Mouse (Mus musculus) left cerebral cortex, adult 9 months (tissue): ENCODE results near the gene Gm44503.

Source experiments
- DNase-seq, 2 experiments: peaks; one replicate each; pipeline ENCODE4 v3.0.0; 2022; ENCODE audit warnings: low spot score in 2 of 2

Gm44503 gene

GRCm38 (mm10) chr9:72974734-72975133, 16.1 kb downstream of the Gm44503 start:
- DNase-seq = no peak

- no peak for DNase-seq
Observed at GRCm38 (mm10) chr9:72975242-72975641, 16.6 kb downstream of the Gm44503 start.

GRCm38 (mm10) chr9:72983066-72983465, 24.4 kb downstream of the Gm44503 start:
- no peak for DNase-seq

- DNase-seq = peak; percentile 96 to 99
Observed at GRCm38 (mm10) chr9:72985250-72986220, 26.9 kb downstream of the Gm44503 start, which contains the start of the genes Ccpg1os and Ccpg1. Gene Ccpg1os, minus strand, starts transcription at chr9:72985382. Gene Ccpg1, plus strand, starts transcription at chr9:72985429.

GRCm38 (mm10) chr9:72987703-72988102, 29.1 kb downstream of the Gm44503 start:
- DNase-seq = no peak

- no peak for DNase-seq
Observed at GRCm38 (mm10) chr9:72988706-72989105, 30.1 kb downstream of the Gm44503 start.

GRCm38 (mm10) chr9:72991420-72991819, 32.8 kb downstream of the Gm44503 start:
- DNase-seq = no peak

- no peak for DNase-seq
Observed at GRCm38 (mm10) chr9:72992576-72992975, 33.9 kb downstream of the Gm44503 start.

- no peak for DNase-seq
Observed at GRCm38 (mm10) chr9:72996167-72996566, 37.5 kb downstream of the Gm44503 start.

- DNase-seq = no peak
Observed at GRCm38 (mm10) chr9:72996806-72997205, 38.2 kb downstream of the Gm44503 start.

- DNase-seq = no peak
Observed at GRCm38 (mm10) chr9:73000487-73000886, 41.8 kb downstream of the Gm44503 start.

- DNase-seq = no peak
Observed at GRCm38 (mm10) chr9:73001314-73002011, 42.8 kb downstream of the Gm44503 start.

- no peak for DNase-seq
Observed at GRCm38 (mm10) chr9:73002177-73002576, 43.5 kb downstream of the Gm44503 start.

- DNase-seq = no peak
Observed at GRCm38 (mm10) chr9:73004076-73004475, 45.4 kb downstream of the Gm44503 start.

GRCm38 (mm10) chr9:73005106-73005505, 46.5 kb downstream of the Gm44503 start:
- no peak for DNase-seq

- no peak for DNase-seq
Observed at GRCm38 (mm10) chr9:73006175-73006574, 47.5 kb downstream of the Gm44503 start.

GRCm38 (mm10) chr9:73008384-73008783, 49.7 kb downstream of the Gm44503 start:
- no peak for DNase-seq

- no peak for DNase-seq
Observed at GRCm38 (mm10) chr9:73012629-73013028, 54.0 kb downstream of the Gm44503 start.

- no peak for DNase-seq
Observed at GRCm38 (mm10) chr9:73014724-73015123, 56.1 kb downstream of the Gm44503 start.

- DNase-seq = no peak
Observed at GRCm38 (mm10) chr9:73019841-73020240, 61.2 kb downstream of the Gm44503 start.

GRCm38 (mm10) chr9:73020566-73021097, 62.0 kb downstream of the Gm44503 start:
- DNase-seq = no peak
